Mouse (Mus musculus): Measurements from ENCODE around the gene Plcl1. TPM values are rescaled to one million over a fixed set of nuclear protein-coding genes. Genes with fewer than 3 reads are reported as not detected.

Gene Plcl1
- total RNA-seq, 2 experiments from 2014 or later, result 7.4 to 7.7 TPM

- DNase-seq, result peak; percentile 9
Observed at GRCm38 (mm10) chr1:55612759-55613328, 207.1 kb downstream of the Plcl1 start.

GRCm38 (mm10) chr1:55617857-55618256 lies 212.1 kb downstream of the Plcl1 start:
- DNase-seq, result no peak

GRCm38 (mm10) chr1:55618617-55619286 lies 213.0 kb downstream of the Plcl1 start:
- DNase-seq, result peak; percentile 32

GRCm38 (mm10) chr1:55631496-55631895 lies 225.8 kb downstream of the Plcl1 start:
- DNase-seq, result no peak

DNA sequence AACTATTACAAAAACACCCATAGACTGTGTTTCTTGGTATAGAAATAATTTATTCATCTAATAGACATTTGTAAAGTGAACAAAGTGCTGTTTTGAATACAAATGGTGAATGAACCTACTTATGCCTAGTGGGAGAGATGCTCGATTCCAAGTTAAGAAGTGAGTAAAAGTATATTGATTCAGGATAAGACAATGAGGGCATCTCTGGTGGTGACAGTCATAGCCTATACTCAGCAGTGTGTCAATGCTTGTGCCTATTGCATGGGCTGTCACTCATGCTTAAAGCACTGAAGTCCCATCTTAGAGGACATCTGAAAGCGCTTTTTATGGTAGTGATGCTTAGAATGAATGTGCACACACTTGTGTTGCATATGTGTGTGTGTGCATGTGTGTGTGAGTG lies 226.3 kb downstream of the Plcl1 start:
- DNase-seq, result no peak

DNA sequence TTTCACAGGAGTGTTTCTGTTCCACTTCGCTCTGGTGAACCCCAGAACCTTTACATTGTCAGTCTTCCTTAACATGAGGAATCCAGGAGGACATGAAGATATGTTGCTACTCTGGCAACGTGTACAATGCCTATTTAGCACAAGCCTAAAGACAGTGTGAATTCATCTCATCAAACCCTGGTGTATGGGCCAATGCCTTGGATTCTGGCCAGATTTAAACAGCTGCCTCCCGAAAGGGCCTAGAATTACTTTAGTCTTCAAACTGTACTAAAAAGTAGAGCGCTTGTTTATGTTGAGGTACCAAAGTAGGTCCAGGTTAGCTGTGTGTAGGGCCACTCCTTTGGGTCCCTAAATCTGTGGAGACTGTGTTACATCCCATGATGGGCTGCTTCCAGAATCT lies 227.6 kb downstream of the Plcl1 start:
- DNase-seq, result no peak

DNA sequence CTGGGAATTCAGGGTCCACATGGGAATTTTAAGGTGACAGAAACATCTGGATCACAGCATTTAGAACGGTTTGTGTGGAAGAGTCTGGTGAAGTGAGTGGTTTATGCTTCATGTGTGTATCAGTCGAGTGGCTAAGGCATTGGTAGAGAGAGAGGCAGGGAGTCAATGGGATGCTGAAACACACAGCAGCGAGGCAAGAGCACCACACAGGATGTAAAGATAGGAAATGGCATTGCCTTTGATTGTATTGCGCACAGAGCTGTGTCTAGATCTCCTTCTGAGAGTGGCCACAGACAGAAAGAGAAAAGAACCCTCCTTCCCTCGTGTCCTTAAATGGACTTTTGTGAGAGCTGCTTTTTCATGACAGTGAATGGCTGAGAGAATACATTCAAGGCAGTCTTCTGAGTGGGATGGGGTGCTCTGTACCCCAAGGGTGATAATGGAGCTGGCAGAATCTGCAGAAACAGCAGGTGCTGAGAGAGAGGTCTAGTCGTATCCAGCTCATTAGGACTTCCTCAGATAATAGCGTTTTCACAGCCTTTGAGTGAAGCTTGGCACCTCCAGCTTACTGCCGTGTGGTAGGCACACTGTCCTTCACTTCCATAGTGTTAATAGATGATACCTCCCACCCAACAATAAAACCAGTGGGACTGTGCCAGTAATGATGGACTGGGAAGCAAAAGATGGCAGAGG lies 253.9 kb downstream of the Plcl1 start:
- DNase-seq, result no peak

DNA sequence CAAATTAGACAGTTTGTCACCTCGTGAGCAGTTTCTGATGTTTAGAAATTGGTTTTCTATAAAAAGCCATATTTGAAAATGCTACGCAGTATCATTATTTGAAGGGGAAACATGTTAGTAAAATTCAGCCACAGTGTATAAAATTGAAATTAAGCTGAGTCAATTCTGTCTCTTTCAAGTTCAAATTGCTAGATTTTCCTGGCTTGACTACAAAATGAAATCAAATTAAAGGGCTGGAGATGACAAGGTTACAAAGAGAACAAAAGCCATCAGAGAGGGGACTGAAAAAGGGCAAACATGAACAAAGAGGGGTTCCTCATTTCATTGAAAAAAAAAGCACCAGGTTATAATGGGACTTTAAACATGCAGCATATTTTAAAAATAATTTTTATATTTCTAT lies 255.7 kb downstream of the Plcl1 start:
- no peak for DNase-seq

DNA sequence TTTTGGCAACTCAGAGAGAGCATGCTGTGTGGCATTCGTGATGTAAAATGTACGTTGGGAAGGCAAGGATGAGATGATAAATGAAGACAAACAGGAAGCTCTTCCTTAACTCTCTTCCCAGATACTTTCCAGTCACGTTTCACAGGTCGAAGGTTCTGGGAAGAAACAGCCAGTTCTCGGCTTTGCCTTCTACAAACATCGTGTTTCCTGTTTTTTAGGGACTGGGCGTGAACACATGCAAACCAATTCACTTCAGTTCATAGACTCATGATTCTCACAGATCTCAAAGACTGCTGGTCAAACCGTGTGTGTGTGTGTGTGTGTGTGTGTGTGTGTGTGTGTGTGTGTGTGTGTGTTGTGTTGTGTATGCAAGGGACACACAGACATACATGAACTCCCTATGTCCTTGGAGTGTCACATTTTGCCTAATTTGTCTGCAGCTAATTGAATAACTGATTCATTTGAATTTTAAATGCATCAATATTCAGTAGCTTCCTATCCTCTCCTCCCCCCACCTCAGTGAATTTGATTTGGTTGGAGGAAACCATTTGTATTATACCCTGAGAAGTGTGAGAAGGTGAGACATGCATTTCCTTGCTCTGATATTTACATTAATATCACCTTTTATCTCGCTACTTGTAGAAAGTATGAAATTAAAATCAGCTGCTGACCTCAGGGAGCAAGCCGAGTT lies 259.6 kb downstream of the Plcl1 start:
- no peak for DNase-seq

DNA sequence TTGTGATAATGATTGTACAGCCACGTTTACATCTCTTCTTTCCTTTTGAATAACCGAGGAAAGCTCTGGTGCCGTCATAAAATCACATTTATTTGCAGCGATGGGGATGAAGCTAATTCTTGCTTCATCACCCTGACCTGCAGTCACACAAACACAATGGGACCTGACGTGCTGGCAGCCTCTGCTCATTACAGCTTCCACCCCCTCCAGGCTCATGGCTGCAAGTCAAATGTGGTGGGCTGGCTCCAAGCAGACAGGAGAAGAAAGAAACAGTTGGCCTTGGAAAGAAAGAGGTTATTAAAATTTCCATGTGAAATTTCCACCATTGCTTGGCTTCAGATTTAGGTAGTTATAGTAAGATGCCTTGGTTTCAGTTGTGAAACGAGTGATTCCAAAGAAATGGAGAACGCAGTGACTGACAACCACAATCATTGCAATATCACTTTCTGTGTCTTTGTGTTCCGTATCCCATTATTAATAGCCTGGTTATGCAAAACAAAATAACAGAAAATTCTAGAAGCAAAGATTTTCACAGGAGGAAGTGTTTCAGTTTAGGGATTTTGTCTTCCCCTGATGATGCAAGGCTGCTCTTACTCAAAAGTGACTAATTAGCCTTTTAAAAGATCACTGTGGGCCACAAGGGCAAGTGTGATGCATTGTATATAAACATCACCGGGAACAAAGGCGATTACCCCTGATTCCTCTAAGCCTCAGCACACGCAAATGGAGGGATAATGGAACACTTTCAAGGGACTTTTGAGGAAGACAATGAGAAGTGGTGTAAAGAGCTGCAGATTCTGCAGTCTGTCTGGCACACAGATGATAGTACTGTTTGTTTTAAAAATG lies 260.3 kb downstream of the Plcl1 start:
- peak; percentile 27 for DNase-seq

GRCm38 (mm10) chr1:55666798-55667197 lies 261.1 kb downstream of the Plcl1 start:
- DNase-seq, result no peak

- no peak for DNase-seq
Observed at GRCm38 (mm10) chr1:55668622-55669237, 263.0 kb downstream of the Plcl1 start.

- no peak for DNase-seq
Observed at GRCm38 (mm10) chr1:55682676-55683075, 277.0 kb downstream of the Plcl1 start.

- DNase-seq, result no peak
Observed at GRCm38 (mm10) chr1:55686261-55686660, 280.5 kb downstream of the Plcl1 start.

DNA sequence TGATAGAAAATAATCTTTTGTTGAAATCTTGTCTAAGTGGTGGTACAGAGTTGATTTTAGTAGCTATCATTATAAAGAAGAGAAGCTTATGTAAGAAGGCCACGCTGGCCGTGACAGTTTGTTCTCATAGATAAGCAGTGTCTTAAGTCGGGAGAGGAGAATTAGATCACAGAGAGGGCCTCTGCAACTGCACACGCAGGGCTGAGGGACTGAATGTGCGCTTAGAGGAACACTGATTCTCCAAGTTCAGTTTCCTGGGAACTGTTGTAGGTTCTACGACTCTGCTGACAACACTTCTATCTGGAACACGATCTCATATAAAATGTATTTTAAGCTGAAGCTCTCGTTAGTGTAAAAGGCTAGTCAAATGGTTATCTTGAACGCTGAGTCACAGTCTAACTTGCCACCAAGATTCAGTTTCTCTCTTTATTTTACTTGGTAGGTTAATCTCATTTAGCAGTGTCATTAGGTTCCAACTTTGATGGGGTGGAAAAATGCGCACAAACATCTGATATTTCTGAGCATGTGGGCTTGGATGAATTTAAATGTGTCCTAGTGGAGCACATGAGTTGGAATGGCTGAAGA lies 288.0 kb downstream of the Plcl1 start:
- DNase-seq, result no peak

DNA sequence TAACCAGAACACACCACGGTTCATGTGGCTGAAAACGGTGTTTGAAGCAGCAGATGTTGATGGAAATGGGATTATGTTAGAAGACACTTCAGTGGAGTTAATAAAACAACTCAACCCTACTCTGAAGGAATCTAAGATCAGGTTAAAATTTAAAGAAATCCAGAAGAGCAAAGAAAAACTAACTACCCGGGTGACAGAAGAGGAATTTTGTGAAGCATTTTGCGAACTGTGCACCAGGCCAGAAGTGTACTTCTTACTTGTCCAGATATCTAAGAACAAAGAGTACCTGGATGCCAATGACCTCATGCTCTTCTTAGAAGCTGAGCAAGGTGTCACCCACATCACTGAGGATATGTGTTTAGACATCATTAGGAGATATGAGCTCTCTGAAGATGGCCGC lies 290.5 kb downstream of the Plcl1 start:
- no peak for DNase-seq

GRCm38 (mm10) chr1:55699393-55699970 lies 293.8 kb downstream of the Plcl1 start:
- DNase-seq, result no peak

DNA sequence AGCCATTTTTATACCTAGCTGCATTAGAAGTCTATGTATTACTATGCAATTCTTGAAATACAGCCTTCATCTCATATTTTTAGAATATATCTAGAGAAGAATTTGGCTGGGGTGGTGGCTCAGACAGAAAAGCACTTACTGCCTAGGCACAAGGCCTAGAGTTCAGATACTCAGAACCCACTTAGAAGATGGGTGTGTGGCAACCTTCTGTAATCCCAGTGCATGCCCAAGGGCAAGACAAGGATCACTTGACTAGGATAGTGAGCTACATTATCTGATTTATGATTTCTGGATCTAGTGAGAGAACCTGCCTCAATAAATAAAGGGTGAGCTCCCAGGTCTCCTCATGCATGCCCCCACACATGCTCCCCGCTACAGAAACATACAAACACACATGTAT lies 294.3 kb downstream of the Plcl1 start:
- no peak for DNase-seq

DNA sequence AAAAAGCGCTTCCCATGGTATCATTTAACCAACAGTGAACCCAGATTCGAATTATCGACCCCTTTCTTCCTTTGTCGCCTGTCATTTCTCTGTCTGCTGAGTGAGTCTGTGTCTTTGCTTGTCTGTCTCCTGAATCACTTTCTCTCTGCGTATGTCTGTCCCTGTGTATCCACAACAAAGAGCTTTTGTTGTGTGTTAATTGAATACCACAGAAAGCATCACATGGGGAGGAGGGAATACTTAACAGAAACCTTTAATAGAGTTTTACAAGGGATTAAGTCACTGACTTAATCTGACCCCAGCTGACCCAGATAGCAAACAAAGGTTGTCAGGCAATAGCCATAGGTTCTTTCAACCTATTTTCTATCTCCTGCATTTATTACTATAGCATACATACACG lies 295.0 kb downstream of the Plcl1 start:
- DNase-seq, result no peak

- no peak for DNase-seq
Observed at GRCm38 (mm10) chr1:55701601-55702000, 295.9 kb downstream of the Plcl1 start.

GRCm38 (mm10) chr1:55702106-55702505 lies 296.4 kb downstream of the Plcl1 start:
- no peak for DNase-seq

Data from gastrocnemius, postnatal 10 days (tissue).